Mouse (Mus musculus) megakaryocyte, embryonic 14.5 days (primary cell): Measurements from ENCODE around the gene Nipsnap1. TPM values are rescaled to one million over a fixed set of nuclear protein-coding genes. Genes with fewer than 3 reads are reported as not detected.

Experiments
- H3K27me3 ChIP-seq: replicated peaks from 2 replicates; pipeline ENCODE3; 2012; ENCODE audit warnings: inconsistent platforms
- H3K36me3 ChIP-seq: replicated peaks from 2 replicates; pipeline ENCODE3; 2012; ENCODE audit warnings: low read length, inconsistent platforms, mixed read lengths
- H3K4me1 ChIP-seq: 2 replicates; pipeline ENCODE4 v1.6.1; 2012; ENCODE audit warnings: inconsistent platforms
- H3K4me3 ChIP-seq: replicated peaks from 2 replicates; pipeline ENCODE3; 2012; ENCODE audit warnings: moderate library complexity, mild to moderate bottlenecking, inconsistent platforms
- H3K9me3 ChIP-seq: 2 replicates; pipeline ENCODE4 v1.6.1; 2012; ENCODE audit warnings: inconsistent platforms
- FLI1 ChIP-seq: IDR thresholded peaks from 2 replicates; pipeline ENCODE4 v1.6.1; 2012; ENCODE audit warnings: low read length, inconsistent platforms, mixed read lengths
- GATA1 ChIP-seq: IDR thresholded peaks from 3 replicates; pipeline ENCODE4 v1.6.1; 2012; ENCODE audit warnings: mixed read lengths, low read length, inconsistent platforms, borderline replicate concordance
- polyA plus RNA-seq: library from polyadenylated mRNA; stranded (reverse); fragments of >175 nt; gene quantifications from 2 replicates; pipeline ENCODE4 v1.2.3, GENCODE M21; 2012; ENCODE audit warnings: low replicate concordance; ENCODE audit not compliant: insufficient read depth

Gene Nipsnap1
- polyA plus RNA-seq, 1 experiment, result 9.5 TPM

- Histone ChIP-seq H3K4me3 (no peak overlapping the region), H3K4me1 (no peaks in the 10 kb centered on the region), H3K27me3 (no peaks in the 10 kb centered on the region), H3K9me3 (no peaks in the 10 kb centered on the region), H3K36me3 (peaks cover 78% of the 10 kb centered on the region)
- TF ChIP-seq FLI1, result no peak
- no peak for TF ChIP-seq GATA1
Measured at GRCm38 (mm10) chr11:4906231-4906630, 32.5 kb downstream of the Nipsnap1 start.

- TF ChIP-seq GATA1 (no peak), FLI1 (no peak)
- no peak overlapping the region for H3K4me3 ChIP-seq
- no peaks in the 10 kb centered on the region for H3K9me3 ChIP-seq
- no peaks in the 10 kb centered on the region for H3K27me3 ChIP-seq
- no peaks in the 10 kb centered on the region for H3K4me1 ChIP-seq
- peaks cover 91% of the 10 kb centered on the region for H3K36me3 ChIP-seq
Measured at GRCm38 (mm10) chr11:4916068-4916467, 42.3 kb downstream of the Nipsnap1 start.

- H3K9me3 ChIP-seq, result no peaks in the 10 kb centered on the region
- H3K36me3 ChIP-seq, result peaks cover 97% of the 10 kb centered on the region
- TF ChIP-seq FLI1 (no peak), GATA1 (no peak)
- no peaks in the 10 kb centered on the region for H3K27me3 ChIP-seq
- peaks cover 8% of the 10 kb centered on the region; the same call in 1 of the 2 replicates for H3K4me1 ChIP-seq
- H3K4me3 ChIP-seq, result no peak overlapping the region
Measured at GRCm38 (mm10) chr11:4921281-4921680, 47.5 kb downstream of the Nipsnap1 start.

- Histone ChIP-seq H3K9me3 (no peaks in the 10 kb centered on the region), H3K4me3 (no peak overlapping the region), H3K36me3 (peaks cover 98% of the 10 kb centered on the region), H3K27me3 (no peaks in the 10 kb centered on the region), H3K4me1 (peaks cover 8% of the 10 kb centered on the region; the same call in 1 of the 2 replicates)
- TF ChIP-seq GATA1, result no peak
- no peak for TF ChIP-seq FLI1
Measured at GRCm38 (mm10) chr11:4921751-4922150, 48.0 kb downstream of the Nipsnap1 start.

- H3K36me3 ChIP-seq, result peaks cover 87% of the 10 kb centered on the region
- peaks cover 22% of the 10 kb centered on the region for H3K4me1 ChIP-seq
- H3K4me3 ChIP-seq, result no peak overlapping the region
- TF ChIP-seq GATA1, result no peak
- H3K9me3 ChIP-seq, result no peaks in the 10 kb centered on the region
- no peaks in the 10 kb centered on the region for H3K27me3 ChIP-seq
Measured at GRCm38 (mm10) chr11:4927224-4927623, 53.5 kb downstream of the Nipsnap1 start.

- Histone ChIP-seq H3K27me3 (no peaks in the 10 kb centered on the region), H3K4me1 (peaks cover 21% of the 10 kb centered on the region; the same call in 1 of the 2 replicates), H3K36me3 (peaks cover 48% of the 10 kb centered on the region), H3K9me3 (no peaks in the 10 kb centered on the region), H3K4me3 (no peak overlapping the region)
- TF ChIP-seq GATA1, result no peak
- no peak for TF ChIP-seq FLI1
Measured at GRCm38 (mm10) chr11:4931009-4931601, 57.4 kb downstream of the Nipsnap1 start.

GRCm38 (mm10) chr11:4936243-4936642, 62.5 kb downstream of the Nipsnap1 start:
- Histone ChIP-seq H3K4me3 (no peak overlapping the region), H3K4me1 (peaks cover 11% of the 10 kb centered on the region; the same call in 1 of the 2 replicates), H3K36me3 (no peaks in the 10 kb centered on the region), H3K9me3 (no peaks in the 10 kb centered on the region), H3K27me3 (peaks cover 27% of the 10 kb centered on the region)
- TF ChIP-seq GATA1, result no peak
- no peak for TF ChIP-seq FLI1

Other genes starting within 250 kb of the Nipsnap1 start
- 30.5 and 53.9 TPM in 2 replicates for gene Ascc2, start 236.2 kb upstream of the Nipsnap1 start, polyA plus RNA-seq
- 26.4 and 27.4 TPM in 2 replicates for gene Uqcr10, start 169.6 kb upstream of the Nipsnap1 start, polyA plus RNA-seq
- 75.1 and 119 TPM in 2 replicates for gene Zmat5, start 169.3 kb upstream of the Nipsnap1 start, polyA plus RNA-seq
- gene Cabp7, start 127.2 kb upstream of the Nipsnap1 start, polyA plus RNA-seq, result not detected in 2 replicates
- gene Nf2, start 24.4 kb upstream of the Nipsnap1 start, polyA plus RNA-seq, result 21.2 and 59.3 TPM in 2 replicates
- 1.1 and 3.9 TPM in 2 replicates for gene Thoc5, start 21.4 kb downstream of the Nipsnap1 start, polyA plus RNA-seq
- gene Nefh, start 74.1 kb downstream of the Nipsnap1 start, polyA plus RNA-seq, result 3.8 and 7.2 TPM in 2 replicates
- gene Ap1b1, start 112.9 kb downstream of the Nipsnap1 start, polyA plus RNA-seq, result 57.8 and 66.6 TPM in 2 replicates
- gene Rasl10a, start 184.2 kb downstream of the Nipsnap1 start, polyA plus RNA-seq, result 12.0 and 22.3 TPM in 2 replicates
- gene Gas2l1, start 191.4 kb downstream of the Nipsnap1 start, polyA plus RNA-seq, result 1,288 and 2,398 TPM in 2 replicates
- gene Rhbdd3, start 225.0 kb downstream of the Nipsnap1 start, polyA plus RNA-seq, result 28.8 and 47.9 TPM in 2 replicates
- gene Ewsr1, start 225.3 kb downstream of the Nipsnap1 start, polyA plus RNA-seq, result 186 and 838 TPM in 2 replicates